Mouse (Mus musculus): Measurements from ENCODE around the gene Cpm.

- no peak for TF ChIP-seq CTCF (IDR thresholded peaks at IDR 0.05)
- TF ChIP-seq POLR2A (IDR thresholded peaks at IDR 0.05; ENCODE audit: insufficient read depth, low read depth, low read length): no peak
These were observed 42.8 kb downstream of the Cpm start for GRCm38 (mm10) chr10:117671930-117672666.

All from heart, adult 2 months (tissue).